Mouse (Mus musculus) thymus, postnatal 4 days (tissue): ENCODE results near the gene Ahdc1.

Experiments
- DNase-seq: peaks from one replicate; pipeline ENCODE4 v3.0.0; 2021

The Ahdc1 gene

GRCm38 (mm10) chr4:133018263-133018798 is 7.3 kb downstream of the Ahdc1 start:
- DNase-seq = no peak

- DNase-seq = no peak
These were observed 9.7 kb downstream of the Ahdc1 start for GRCm38 (mm10) chr4:133020721-133021120.

GRCm38 (mm10) chr4:133021181-133021671 is 10.2 kb downstream of the Ahdc1 start:
- no peak for DNase-seq

GRCm38 (mm10) chr4:133022217-133022616 is 11.2 kb downstream of the Ahdc1 start:
- no peak for DNase-seq

DNA sequence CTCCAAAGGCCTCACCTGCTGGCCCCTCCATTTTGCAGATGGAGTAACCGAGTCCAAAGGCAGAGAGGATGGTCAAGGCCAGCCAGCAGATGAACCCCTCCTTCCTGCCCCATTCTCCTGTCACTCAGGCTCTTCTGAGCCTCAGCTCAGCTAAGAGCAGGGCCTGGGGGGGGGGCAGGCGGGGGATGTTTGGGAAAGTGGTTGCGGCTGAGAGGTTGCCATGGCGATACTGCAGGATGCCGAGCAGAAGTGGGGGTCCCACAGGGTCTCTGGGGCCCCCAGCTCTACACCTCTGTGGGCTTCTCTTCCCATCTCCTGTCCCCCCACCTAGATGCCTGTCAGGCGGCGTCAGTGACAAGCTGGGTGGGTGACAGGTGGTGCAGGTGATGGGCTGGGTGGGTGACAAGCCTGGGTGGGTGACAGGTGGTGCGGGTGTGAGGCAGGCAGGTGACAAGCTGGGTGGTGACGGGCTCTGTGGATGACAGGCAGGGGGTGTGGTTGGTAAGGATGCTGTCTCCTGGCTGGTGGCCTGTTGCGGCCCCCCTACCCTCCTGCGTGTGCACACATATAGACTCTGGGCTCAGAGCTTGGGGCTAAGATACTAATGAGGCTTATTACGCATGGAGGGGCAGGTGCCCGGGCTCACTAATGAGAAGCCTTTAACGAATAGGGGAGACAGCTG is 12.0 kb downstream of the Ahdc1 start:
- DNase-seq = no peak

DNA sequence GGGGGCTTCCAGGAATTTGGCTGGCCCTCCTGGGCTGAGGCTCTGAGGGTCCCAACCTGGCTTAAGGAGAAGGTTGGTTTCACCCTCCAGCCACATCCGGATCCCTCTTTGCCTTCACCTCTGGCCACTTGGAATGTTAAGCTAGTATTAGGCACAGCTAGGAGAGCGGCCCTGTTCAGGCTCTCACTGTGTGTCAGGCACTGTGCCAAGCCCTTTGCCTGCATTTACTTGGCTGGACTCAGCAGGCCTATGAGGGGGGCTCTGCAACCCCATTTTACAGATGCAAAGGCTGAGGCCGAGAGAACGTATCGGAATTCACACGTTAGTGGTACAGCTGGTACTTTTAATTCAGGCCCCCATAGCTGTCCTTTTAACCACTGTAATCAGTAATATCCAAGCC is 12.6 kb downstream of the Ahdc1 start:
- no peak for DNase-seq

- DNase-seq = no peak
These were observed 13.3 kb downstream of the Ahdc1 start for GRCm38 (mm10) chr4:133024404-133024803.

DNA sequence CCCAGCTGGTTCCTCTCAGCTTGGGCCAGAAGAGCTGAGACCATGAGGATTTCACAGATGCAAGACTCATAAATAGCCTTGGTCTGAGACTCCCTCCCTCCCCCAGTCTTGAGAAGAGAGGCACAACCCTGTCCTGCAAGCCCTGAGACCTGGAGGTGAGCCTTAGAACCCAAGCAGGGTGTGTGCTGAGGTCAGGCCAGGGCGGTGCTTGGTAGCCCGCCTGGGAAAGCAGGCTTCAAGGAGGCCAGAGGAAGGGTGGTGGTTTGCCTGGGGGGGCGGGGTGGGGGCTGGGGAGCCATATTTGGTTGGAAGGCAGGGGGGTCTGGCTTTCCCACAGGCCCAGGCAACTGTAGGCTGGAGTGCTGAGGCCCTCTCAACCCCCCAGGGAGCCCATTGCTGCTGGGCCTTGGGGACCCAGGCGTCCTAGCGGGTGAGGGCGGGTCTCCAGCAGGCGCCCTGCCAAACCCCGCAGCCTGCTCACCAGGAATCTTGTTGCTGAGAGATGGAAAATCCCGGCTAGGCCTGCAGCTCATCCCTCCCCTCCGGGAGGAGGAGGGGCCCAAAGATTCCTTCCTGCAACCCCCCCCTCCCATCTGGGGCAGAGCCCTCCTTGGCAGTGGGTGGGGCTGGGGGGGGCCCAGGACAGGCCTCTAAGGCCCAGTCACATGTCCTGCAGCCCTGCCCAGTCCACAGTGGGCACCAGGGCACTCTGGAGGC is 14.1 kb downstream of the Ahdc1 start:
- peak; percentile 24 for DNase-seq

DNA sequence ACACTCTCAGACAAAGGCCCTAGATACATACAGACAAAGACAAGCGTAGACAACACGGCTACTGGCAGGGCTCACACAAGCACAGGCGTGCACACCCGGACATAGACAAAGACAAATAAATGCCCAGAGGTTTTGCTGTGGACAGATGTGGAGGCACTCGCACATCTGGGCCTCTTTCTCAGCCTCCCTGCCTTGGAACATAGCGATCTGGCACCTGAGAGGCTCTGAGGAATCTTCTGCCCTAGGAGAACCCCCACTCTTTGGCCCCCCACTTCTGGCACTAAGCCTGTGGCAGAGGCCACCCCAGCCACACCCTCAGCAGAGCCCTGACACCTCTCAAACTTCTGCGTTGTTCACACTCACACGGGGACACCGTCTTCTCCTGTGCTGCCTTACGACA is 15.2 kb downstream of the Ahdc1 start:
- DNase-seq = no peak

DNA sequence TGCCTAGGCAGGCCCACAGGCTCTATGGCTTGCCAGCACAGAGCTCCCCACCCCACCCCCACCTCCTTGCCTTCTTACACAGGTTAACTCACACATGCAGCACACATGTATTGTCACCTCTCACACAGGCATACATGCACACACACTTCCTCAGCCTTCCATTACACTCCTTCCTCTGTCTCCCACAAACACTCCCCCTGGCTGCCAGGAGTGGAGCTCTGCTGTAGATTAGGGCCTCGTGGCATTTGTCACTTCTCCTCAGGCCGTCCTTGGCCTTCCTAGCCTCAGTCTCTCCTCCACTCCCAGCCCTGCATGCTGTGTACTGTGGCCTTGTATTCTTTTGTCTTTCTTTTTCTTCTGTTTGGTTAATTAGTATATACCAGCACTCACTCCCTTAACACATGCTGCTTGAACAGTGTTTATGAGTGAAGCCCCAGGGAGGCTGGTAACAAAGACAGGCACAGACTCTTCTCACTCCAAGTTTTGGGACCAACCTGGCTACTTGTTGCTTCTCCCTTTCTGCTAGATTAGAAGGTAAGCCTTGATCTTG is 15.8 kb downstream of the Ahdc1 start:
- DNase-seq = no peak

GRCm38 (mm10) chr4:133027721-133028120 is 16.7 kb downstream of the Ahdc1 start:
- no peak for DNase-seq

DNA sequence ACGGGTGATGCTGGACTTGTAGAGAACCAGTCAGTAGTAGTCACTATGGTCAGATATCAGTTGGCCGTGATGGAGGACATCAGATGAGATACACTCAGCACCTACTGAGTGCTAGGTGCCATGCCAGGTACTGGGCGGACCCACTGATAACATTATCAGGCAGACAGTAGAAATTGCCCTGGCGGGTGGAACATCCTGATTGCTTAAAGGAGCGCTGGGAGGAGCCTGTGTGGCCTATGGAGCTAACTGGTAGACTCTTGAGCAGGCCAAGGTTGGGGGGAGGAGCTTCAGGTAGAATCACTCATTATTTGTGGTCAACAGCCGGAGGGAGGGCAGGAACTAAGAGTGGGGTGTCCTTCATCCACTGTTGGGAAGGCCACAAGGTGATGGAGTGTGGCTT is 17.1 kb downstream of the Ahdc1 start:
- DNase-seq = no peak

DNA sequence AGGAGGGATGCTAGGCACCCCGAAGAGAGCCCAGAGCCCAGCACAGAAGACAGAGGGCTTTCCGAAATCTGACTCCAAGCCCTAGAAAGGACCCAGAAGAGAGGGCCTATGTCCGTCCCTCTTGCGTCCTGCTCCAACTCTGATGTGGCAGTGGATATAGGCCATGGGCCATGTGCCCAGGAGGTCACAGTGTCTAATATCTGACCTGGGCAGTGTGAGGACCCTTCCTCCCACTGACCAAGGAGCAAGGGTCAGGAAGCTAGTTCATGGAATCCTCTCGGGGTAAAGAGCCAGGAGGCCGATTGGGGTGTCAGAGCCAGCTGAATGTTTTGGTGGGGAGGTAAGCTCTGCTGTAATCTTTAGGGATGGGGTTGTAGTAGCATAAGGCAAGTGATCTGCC is 17.8 kb downstream of the Ahdc1 start:
- no peak for DNase-seq

DNA sequence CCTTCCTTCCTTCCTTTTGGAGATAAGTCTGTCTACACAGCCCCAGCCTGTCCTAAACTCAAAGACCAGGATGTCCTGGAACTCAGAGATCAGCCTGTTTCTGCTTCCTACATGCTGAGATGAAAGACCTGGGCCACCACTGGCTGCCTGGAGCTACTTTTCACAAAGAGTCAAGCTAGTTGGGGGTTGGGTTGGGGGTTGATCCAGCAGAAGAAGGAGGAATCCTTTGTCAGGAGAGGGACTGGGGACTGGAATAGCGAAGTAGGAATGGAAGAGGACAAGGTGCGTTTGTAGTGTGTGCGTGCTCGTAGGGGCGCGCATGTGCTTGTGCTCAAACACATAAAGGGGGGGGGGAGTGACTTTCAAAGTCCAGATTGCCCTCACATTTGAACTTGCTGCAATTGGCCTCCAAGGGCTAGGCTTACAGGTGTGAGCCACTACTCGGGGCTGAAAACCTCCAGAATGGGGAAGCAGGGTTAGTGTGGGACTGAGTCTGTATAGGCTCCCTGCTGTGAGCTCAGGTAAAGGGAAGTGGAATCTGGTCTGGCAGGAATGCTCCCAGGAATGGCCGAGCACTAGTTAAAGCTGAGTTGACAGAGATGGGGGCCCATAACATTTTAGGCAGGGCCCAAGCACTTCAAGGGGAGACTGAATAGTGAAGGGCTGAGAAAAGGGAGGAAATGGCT is 21.5 kb downstream of the Ahdc1 start:
- DNase-seq = no peak

DNA sequence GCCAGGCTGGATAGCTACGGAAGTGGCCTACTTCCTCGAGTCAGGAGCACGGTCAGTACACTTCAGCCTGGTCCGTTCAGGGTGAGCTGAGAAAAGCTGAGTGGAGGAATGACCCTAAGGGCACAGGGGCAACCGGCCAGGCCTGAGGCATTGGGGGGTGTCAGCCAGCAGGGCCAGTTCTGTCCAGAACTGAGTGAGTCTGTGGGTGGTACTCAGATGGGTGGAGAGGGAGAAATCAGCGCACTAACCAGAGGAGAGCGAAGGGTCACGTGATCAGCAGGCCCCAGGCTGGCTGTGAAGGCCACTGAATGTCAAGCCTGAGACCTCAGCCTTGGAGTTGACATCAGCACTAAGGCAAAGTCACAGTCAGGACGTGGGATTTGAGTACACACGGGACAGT is 23.4 kb downstream of the Ahdc1 start:
- DNase-seq = no peak

DNA sequence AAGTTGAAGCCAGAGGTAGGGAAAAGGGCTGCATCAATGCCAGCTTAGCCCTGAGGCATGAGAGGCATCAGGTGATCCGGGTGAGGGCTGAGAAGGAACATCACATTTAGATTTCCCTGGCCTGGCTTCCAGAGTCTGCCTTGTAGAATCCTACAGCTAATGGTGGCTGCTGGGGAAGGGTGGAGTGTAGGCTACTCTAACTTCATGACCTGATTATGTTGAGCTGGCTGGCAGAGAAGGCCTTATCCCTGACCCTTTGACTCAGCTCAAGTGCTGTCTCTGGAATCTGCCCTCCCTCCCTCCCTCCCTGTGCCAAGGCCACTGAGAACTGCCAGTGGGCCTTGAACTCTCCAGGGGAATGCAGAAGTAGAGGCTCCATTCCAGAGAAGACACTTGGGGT is 24.4 kb downstream of the Ahdc1 start:
- DNase-seq = no peak

DNA sequence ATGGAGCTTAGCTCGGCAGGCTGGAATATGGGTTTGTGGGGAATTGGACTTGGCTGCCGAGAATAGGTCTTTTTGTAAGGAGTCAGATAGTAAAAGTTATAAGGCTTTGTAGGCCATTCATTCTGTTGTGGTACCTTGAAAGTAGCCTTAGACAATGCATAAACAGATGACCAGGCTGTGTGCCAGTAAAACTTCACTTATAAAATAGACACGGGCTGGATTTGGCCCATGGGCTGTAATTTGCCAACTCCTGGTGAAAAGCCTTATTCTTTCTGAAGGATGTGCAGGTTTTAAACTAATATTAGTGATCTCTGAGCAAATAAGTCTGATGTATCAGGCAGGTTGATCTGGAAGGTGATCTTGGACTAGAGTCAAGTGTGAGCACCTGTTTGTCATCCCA is 24.9 kb downstream of the Ahdc1 start:
- DNase-seq = no peak

- no peak for DNase-seq
These were observed 26.2 kb downstream of the Ahdc1 start for GRCm38 (mm10) chr4:133037293-133037692.

DNA sequence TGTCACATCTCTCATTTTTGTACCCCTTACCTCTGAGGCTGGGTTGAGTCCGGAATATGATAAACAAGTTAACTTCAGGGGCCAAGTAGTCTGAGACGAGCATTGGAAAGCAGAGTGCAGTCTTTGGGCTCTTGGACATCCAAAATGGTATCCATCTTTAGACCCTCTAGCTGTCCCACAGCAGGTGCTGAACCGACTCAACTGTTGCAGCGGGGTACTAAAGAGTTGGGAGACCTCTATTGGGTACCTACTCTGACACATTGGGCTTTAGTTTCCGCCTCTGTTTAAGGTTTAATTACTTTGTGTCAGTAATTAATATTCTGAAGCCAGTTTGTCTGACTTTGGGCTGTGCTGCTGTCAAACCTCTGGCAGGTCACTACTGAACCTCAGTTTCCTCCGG is 26.7 kb downstream of the Ahdc1 start:
- DNase-seq = no peak

DNA sequence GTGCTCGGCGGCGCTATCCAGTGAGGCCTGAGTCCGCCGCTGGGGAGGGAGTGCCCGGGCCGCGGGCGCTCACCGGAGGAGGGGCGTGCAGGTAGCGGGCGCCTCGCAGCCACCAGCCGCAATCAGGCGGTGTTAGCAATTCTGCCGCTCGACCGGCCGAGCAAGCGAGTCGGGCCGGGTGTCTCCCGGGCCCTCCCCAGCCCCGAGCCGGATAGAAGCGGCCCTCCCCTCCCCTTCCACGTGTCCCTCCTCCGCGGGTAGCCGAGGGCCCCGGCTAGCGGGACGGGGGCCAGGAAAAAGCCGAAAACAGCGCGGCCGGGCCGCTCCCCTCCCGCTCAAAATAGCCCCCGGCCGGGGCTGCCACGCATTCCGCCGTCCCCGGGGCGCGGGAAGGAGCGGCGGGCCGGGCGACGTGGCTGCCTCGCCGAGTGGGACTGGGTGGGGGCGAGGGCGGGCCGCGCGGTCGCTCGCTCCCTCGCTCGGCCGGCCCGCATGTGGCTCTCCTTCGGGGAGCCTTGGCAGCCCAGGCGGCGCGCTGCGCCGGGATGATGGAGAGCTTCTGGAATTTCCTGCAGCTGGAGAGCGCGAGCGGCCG is 27.6 kb downstream of the Ahdc1 start:
- peak; percentile 53 for DNase-seq

GRCm38 (mm10) chr4:133039116-133039819 is 28.2 kb downstream of the Ahdc1 start:
- peak; percentile 65 for DNase-seq

DNA sequence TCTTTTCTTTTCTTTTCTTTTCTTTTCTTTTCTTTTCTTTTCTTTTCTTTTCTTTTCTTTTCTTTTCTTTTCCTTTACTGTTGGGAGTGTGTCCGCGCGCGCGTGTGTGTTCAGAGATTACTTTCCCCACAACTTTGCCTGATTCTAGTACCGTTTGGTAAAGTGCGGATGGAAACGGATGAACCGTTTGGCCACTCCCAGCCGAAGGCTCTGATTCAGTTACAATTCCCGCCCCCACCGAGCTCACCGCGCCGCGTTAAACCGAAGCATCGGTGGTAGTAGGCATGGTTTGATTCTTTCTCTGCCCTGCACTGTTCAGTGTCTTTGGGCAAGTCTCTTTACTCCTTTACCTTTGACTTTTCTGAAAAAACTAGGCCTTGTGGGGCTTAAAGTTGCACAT is 28.8 kb downstream of the Ahdc1 start:
- DNase-seq = no peak
